Mouse (Mus musculus): ENCODE data around the gene Rfx4.

Rfx4 gene

DNA sequence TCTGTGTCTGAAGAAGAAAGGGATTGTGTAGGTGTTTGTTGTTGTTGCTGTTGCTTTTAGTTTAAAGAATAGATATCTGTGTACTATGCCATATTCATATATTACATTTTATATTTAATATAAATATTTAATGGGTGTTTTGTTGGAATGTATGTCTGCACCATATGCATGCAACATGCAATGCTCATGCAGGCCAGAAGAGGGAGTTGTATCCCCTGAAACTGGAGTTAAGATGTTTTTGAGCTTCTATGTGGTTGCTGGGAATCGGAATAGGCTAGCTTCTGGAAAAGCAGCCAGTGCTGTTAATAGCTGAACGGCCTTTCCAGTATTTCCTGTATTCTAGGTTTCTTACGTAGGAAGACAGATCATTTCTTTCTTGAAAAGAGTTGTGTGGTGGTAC, 189.8 kb downstream of the Rfx4 start:
- Histone ChIP-seq H3K4me1 (replicated peaks; ENCODE audit: low read depth, low read length) (peaks cover 8% of the 10 kb centered on the region), H3K4me3 (replicated peaks; ENCODE audit: low read length) (no peak overlapping the region), H3K9me3 (ENCODE audit: low read length) (no peaks in the 10 kb centered on the region), H3K27me3 (ENCODE audit: insufficient read depth, low read length) (no peaks in the 10 kb centered on the region), H3K36me3 (ENCODE audit: insufficient read depth, low read length) (peaks cover 37% of the 10 kb centered on the region)
- TF ChIP-seq POU5F1 (IDR thresholded peaks at IDR 0.05; ENCODE audit: borderline replicate concordance, low read length) (no peak), NANOG (IDR thresholded peaks at IDR 0.05; ENCODE audit: borderline replicate concordance, low read length) (no peak), CTCF (conservative IDR thresholded peaks at IDR 0.05; ENCODE audit: low read length) (peak; percentile 83)

DNA sequence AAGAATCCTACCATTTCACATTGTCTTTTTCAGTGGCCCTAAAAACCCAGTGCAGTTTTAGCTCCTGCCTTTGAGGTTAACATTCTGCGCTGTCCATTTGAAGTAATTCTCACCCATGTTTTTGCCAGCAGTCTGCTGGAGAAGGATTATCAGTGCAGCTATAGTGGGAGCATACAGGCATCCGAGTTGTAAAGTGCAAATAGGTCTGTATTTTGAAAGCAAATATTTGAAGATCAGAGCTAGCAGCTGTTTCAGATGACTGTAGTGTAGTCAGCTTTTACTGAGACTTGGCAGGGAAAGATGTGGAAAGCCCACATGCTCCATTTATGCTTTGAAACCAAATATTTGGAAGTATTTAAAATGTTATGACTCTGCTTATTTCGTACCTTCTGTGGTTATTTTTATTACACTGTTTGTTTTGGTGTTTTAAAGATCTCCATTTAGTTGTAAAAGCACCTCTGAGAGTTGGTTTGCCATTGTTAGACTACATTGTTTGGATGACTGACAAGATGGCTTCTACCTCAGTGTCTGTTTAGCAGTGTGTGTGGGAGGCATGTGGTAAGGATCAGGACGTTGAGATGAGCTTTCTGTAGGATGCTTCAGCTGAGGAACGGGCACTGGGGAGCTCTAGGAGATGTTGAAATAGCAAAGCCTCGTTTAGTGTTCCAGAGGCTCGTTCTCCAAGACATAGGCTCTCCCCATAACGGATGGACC, 193.3 kb downstream of the Rfx4 start:
- Histone ChIP-seq H3K4me3 (replicated peaks; ENCODE audit: low read length) (no peak overlapping the region), H3K9me3 (ENCODE audit: low read length) (no peaks in the 10 kb centered on the region), H3K4me1 (replicated peaks; ENCODE audit: low read depth, low read length) (peaks cover 8% of the 10 kb centered on the region), H3K27me3 (ENCODE audit: insufficient read depth, low read length) (no peaks in the 10 kb centered on the region), H3K36me3 (ENCODE audit: insufficient read depth, low read length) (peaks cover 59% of the 10 kb centered on the region)
- no peak for TF ChIP-seq NANOG (IDR thresholded peaks at IDR 0.05; ENCODE audit: borderline replicate concordance, low read length)
- TF ChIP-seq CTCF (conservative IDR thresholded peaks at IDR 0.05; ENCODE audit: low read length): no peak
- no peak for TF ChIP-seq POU5F1 (IDR thresholded peaks at IDR 0.05; ENCODE audit: borderline replicate concordance, low read length)

DNA sequence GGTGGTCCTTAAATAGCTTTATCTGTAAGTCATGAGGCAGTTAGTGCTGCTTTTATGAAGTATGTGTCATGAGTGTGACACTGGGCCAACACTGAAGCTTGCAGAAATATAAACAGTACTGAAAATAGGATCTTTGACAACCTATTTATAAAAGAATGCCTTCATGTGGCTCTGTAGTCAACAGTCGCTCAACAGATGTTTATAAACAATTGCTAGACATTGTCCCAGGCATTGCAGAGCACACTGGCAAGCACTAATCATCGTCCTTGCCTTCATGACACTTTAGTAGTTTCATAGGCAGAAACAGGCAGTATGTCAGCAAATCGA, 193.8 kb downstream of the Rfx4 start:
- TF ChIP-seq NANOG (IDR thresholded peaks at IDR 0.05; ENCODE audit: borderline replicate concordance, low read length) (no peak), CTCF (conservative IDR thresholded peaks at IDR 0.05; ENCODE audit: low read length) (no peak), POU5F1 (IDR thresholded peaks at IDR 0.05; ENCODE audit: borderline replicate concordance, low read length) (no peak)
- no peaks in the 10 kb centered on the region for H3K27me3 ChIP-seq (ENCODE audit: insufficient read depth, low read length)
- H3K9me3 ChIP-seq (ENCODE audit: low read length): no peaks in the 10 kb centered on the region
- peaks cover 64% of the 10 kb centered on the region for H3K36me3 ChIP-seq (ENCODE audit: insufficient read depth, low read length)
- no peak overlapping the region for H3K4me3 ChIP-seq (replicated peaks; ENCODE audit: low read length)
- H3K4me1 ChIP-seq (replicated peaks; ENCODE audit: low read depth, low read length): peaks cover 8% of the 10 kb centered on the region

DNA sequence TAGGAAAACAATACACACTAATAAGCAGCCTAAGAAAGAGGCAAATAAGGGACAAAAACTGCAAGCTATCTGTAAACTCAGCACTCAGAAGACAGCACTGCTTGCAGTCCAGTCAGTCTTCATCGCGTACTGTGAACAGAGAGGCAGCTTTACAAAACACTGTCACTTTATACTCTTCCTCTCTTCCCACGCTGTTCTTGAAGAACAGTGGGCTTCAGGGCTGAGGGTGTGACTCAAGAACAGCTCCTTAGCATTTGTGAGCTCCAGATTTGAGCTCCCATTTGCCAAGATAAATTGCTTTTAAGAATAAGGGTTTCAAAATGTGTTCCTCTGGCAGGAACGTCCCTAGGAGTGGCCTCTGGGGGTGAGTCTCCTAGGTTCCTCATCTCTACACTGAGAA, 194.5 kb downstream of the Rfx4 start:
- Histone ChIP-seq H3K27me3 (ENCODE audit: insufficient read depth, low read length) (no peaks in the 10 kb centered on the region), H3K4me3 (replicated peaks; ENCODE audit: low read length) (no peak overlapping the region), H3K9me3 (ENCODE audit: low read length) (no peaks in the 10 kb centered on the region), H3K36me3 (ENCODE audit: insufficient read depth, low read length) (peaks cover 70% of the 10 kb centered on the region), H3K4me1 (replicated peaks; ENCODE audit: low read depth, low read length) (peaks cover 15% of the 10 kb centered on the region)
- no peak for TF ChIP-seq POU5F1 (IDR thresholded peaks at IDR 0.05; ENCODE audit: borderline replicate concordance, low read length)
- no peak for TF ChIP-seq NANOG (IDR thresholded peaks at IDR 0.05; ENCODE audit: borderline replicate concordance, low read length)

DNA sequence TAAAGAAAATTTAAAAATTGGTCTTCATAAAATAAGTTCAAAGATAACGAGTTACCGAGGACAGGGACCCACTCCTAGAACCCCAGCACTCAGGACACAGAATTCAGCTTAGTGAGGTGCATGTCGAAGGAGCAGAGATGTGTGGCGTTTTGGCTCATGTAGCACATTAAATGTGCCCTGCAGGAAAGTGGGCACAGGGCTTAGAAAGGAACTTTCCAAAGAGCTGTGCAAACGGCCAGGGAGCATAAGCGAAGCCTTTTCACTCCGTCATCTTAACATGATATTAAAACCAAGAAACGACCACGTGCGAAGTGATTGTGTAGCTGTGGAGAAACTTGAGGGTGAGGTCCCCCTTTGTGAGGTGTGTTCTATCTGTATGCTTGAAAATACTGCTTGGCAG, 198.4 kb downstream of the Rfx4 start:
- TF ChIP-seq NANOG (IDR thresholded peaks at IDR 0.05; ENCODE audit: borderline replicate concordance, low read length) (no peak), CTCF (conservative IDR thresholded peaks at IDR 0.05; ENCODE audit: low read length) (no peak), POU5F1 (IDR thresholded peaks at IDR 0.05; ENCODE audit: borderline replicate concordance, low read length) (no peak)
- H3K4me3 ChIP-seq (replicated peaks; ENCODE audit: low read length): no peak overlapping the region
- H3K4me1 ChIP-seq (replicated peaks; ENCODE audit: low read depth, low read length): peaks cover 20% of the 10 kb centered on the region
- no peaks in the 10 kb centered on the region for H3K27me3 ChIP-seq (ENCODE audit: insufficient read depth, low read length)
- no peaks in the 10 kb centered on the region for H3K9me3 ChIP-seq (ENCODE audit: low read length)
- peaks cover 67% of the 10 kb centered on the region for H3K36me3 ChIP-seq (ENCODE audit: insufficient read depth, low read length)

Data from E14TG2a.4 (cell line).